Mouse (Mus musculus) megakaryocyte progenitor cell, adult 5-6 weeks (primary cell): ENCODE data around the gene Olfr1415. TPM values are rescaled to one million over a fixed set of nuclear protein-coding genes. Genes with fewer than 3 reads are reported as not detected.
A peak's percentile ranks its signal among the peaks of the same experiment; 100 is the strongest.
"Not testable (repeated sequence)": the region's sequence is repeated elsewhere in the genome, so short reads cannot be mapped to it uniquely, and the experiment has no call there.

ENCODE experiments used
- ATAC-seq: replicated peaks from 2 replicates; pipeline ENCODE4 v1.8.0; 2016; ENCODE audit warnings: mild to moderate bottlenecking, moderate TSS enrichment, inconsistent platforms; ENCODE audit not compliant: poor library complexity
- total RNA-seq, 2 experiments: library from RNA; stranded (forward) in 1 of 2; stranded (reverse) in 1 of 2; fragments of 157-497, 149-512 nt in 1 of 2; fragments of 200-1000 nt in 1 of 2; gene quantifications; 2 replicates each; pipeline versions ENCODE4 v1.2.3 to v1.2.4; 2015 to 2017

The Olfr1415 gene
- total RNA-seq (2015) = not detected in 2 replicates
- not detected in 2 replicates for total RNA-seq (2017)

DNA sequence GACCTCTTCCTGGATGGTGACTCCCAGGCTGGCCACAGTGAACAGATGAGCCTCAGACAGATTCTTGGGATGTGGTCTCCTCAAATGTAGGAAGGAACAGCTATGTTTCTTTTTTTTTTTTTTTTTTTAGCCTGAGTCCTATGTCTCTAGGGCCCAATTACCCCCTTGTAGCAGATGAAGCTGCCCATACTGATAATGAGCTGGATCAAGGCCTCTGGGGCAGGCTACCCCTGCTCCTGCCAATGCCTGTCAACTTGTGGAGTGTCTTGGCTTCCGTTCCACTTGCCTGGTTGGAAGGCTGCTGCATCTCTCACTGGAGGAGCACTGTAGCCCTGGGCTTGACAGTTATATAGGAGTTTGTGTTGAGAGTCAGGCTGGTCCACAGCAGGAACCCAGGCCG, at the start of gene Olfr1415:
TSS of gene Olfr1415 (minus strand) at position 101 of the 400 bp plus-strand sequence.
- no peak for ATAC-seq

- ATAC-seq = no peak
Observed at GRCm38 (mm10) chr1:92539071-92539470, 43.2 kb upstream of the Olfr1415 start.

- ATAC-seq = peak; percentile 60; the same call in 1 of the 2 replicates
Observed at GRCm38 (mm10) chr1:92536972-92537371, 41.1 kb upstream of the Olfr1415 start.

GRCm38 (mm10) chr1:92523764-92524163, 27.9 kb upstream of the Olfr1415 start:
- ATAC-seq = no peak

GRCm38 (mm10) chr1:92521376-92521775, 25.5 kb upstream of the Olfr1415 start:
- peak; percentile 55; the same call in 1 of the 2 replicates for ATAC-seq

DNA sequence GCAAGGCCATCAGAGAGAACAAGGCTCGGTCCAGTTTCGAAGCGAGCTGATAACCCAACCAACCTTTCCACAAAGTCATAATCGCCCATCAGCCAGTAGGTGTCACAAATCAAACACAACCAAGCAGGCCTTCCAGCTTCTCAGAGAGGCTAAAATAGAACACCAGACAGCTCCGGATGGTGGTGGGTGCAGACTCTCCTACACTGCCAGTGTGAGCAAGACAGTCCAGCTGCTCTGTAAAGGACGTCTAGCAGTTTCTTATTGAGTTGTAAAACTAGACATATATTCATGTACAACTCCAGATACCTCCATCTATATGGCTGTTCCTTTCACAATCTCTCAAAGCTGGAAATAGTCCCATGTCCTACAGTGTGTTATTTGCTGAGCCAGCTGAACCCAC, 23.1 kb upstream of the Olfr1415 start:
- no peak for ATAC-seq

DNA sequence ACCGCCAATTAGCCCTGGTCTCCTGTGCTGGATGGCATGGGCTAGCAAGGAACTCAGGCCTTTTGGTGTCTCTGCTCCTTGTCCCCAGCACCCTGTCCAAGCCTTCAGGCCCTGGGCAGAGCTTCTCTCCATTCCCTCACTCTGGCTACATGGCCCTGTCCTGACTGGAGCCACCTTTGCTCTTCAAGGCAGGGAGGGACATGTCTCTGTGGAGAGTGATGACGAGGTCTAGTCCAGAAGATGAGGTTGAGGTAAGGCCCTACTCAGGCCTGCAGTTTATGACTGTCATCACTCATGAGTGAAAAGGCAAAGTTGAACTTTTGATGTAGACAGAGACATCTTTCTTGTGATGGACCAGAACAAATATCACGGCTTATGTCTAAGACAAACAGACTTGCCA, 22.7 kb upstream of the Olfr1415 start, which contains the start of gene Olfr1414:
TSS of gene Olfr1414 (minus strand) at position 101 of the 400 bp plus-strand sequence.
- ATAC-seq = no peak

DNA sequence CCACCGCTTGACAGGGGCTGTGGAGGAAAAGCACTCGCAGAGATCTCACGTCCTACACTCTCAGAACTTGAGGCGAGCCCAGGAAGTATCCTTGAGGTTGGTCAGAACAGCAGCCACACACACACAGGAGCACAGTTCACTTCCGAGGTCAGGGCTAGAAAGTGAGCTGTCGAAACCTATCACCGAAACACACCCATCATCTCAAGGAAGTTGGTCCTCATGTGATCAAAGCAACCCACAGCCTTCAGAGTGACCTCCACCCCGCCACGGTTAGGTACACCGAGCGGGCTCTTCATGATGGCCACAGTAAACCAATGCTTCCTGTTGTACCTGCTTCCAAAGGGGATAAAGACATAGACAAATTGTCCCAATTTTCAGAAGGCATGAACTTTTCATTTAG, 19.5 kb upstream of the Olfr1415 start:
- ATAC-seq = no peak

GRCm38 (mm10) chr1:92511646-92512045, 15.7 kb upstream of the Olfr1415 start:
- not testable (repeated sequence) for ATAC-seq

DNA sequence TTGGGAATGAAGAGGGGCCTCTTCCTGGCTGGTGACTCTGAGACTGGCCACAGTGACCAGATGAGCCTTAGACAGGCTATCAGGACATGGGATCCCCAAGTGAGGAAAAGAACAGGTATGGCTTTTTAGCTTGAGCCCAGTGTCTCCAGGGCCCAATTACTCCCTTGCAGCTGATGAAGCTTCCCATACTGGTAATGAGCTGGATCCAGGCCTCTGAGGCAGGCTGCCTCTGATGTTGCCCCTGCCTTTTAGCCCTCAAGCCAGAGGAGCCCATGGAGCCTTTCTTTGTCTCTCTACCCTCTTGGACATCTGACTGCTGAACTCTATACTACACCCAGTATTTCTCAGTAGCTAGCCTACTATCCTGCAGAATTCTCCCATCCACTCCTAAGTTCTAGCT, 10.9 kb downstream of the Olfr1415 start, which contains the start of gene Olfr1416:
TSS of gene Olfr1416 (minus strand) at position 101 of the 400 bp plus-strand sequence.
- ATAC-seq = no peak

GRCm38 (mm10) chr1:92474066-92474578, 21.8 kb downstream of the Olfr1415 start:
- ATAC-seq = peak; percentile 45

DNA sequence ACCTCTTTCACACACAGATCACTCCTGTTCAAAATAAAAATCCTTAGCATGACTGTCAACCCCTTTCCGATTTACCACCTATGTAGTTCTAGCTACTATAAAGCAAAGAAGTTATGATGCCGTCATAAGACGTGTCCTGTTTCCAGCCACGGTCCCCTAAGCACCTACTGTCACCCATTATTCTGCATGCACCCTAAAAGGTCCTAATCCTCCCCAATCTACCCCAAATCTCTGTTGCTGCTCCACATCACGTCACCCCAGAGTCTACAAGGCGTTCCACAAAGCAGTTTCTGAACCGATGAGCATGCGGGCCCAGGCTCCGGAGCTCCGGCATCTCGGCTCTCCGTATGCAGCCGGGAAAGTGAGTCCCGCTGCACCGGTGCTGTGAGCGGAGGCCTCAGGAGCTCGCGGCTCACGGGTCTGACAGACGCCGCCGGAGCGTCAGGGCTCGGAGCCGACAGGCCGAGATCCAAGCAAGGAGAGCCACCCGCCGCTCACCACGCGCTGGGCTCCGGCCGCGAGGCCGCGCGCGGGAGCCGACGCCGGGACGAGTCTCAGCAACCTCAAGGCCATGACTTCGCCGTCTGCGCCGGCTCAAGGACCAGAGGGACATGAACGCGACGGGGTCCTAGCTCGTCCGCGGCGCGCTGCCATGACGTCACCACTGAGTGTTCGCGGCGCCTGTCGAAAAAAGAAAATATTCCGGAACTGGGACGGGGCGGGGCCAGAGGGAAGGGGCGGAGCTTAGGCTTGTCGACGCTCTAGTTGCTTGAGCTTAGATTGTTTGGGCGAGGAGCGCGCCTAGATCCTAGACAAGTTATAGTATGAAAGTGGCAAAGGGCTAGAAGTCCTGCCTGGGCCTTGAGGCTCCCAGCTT, 22.5 kb downstream of the Olfr1415 start, which contains the start of gene Ndufa10:
TSS of gene Ndufa10 (minus strand) at position 696 of the 877 bp plus-strand sequence.
- ATAC-seq = peak; percentile 94

GRCm38 (mm10) chr1:92468891-92469290, 27.0 kb downstream of the Olfr1415 start:
- ATAC-seq = no peak

GRCm38 (mm10) chr1:92458416-92458815, 37.5 kb downstream of the Olfr1415 start:
- ATAC-seq = no peak

DNA sequence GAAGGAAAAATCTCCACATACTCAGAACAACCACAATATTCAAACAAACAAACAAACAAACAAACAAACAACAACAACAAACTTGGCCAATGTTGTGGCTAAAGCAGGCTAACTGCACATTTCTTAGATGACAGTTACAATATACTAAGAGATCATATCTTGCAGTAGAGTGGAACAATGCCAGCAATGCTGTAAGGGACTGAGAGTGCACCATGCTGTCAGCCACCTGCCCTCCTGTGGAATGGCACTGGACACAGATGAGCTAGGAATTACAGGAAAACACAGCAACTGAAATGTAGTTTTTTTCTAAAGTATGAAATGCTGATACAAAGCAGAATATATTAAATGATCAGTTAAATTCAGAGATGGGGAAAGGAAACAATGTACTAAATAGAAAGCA, 38.1 kb downstream of the Olfr1415 start:
- no peak for ATAC-seq

DNA sequence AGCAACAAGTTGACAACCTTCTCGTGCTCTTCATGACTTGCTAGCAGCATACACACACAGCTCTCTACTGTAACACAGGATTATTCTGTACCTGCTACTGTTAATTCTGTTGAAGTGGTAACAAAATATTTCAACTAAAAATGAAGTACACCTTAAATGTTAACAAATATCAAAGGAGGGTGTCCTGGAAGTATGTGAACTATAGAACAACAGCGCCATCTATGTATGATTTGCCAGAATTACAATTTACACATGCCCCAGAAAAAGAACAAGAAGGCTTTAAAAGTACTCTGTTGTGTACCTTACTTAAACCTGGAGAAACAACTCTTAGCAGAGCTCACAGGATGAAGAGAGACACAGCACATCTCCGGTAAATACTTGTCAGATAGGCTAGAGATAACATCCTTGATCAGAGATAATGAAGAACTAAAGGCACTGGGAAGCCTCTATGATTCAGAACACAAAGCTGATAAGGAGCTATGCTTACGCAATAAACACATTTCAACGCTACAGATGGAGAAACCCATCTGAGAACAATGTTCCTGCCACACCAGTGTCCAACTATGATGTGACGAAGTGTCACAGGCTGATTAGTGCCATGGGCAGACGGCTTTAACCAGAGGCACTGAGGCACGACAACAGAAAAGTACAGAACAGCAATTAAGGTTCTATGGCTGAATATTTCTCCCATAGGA, 42.0 kb downstream of the Olfr1415 start:
- peak; percentile 77; the same call in 1 of the 2 replicates for ATAC-seq

- ATAC-seq = no peak
Observed at GRCm38 (mm10) chr1:92448293-92448692, 47.6 kb downstream of the Olfr1415 start.

DNA sequence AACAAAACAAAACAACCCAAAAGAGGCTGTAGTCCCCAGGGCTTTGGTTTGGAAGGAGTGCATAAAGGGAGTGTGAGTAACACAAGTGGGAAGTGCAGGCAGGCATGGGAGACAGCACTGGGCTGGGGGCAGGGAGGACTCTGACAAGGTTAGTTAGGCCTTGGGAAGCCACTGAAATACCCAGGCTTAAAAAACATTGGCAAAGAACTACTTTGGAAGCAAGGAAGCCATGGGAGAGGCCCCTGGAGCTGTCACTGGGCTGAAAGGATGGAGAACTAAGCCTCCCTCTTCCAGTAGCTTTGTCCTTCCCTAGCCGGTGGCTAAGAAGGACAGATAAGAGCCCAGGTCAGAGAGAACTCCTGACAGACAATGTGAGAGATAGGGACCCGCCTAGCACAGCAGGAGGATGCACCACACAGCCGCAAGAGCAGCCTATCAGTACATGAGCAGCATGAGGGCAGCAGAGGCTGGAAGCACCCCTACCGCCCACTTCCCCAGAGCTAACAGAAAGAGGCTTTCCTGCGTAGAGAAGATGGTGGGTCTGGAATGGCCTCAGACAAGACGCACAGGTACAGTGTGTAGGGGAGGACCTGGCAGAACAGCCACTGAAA, 54.3 kb downstream of the Olfr1415 start:
- ATAC-seq = peak; percentile 88

DNA sequence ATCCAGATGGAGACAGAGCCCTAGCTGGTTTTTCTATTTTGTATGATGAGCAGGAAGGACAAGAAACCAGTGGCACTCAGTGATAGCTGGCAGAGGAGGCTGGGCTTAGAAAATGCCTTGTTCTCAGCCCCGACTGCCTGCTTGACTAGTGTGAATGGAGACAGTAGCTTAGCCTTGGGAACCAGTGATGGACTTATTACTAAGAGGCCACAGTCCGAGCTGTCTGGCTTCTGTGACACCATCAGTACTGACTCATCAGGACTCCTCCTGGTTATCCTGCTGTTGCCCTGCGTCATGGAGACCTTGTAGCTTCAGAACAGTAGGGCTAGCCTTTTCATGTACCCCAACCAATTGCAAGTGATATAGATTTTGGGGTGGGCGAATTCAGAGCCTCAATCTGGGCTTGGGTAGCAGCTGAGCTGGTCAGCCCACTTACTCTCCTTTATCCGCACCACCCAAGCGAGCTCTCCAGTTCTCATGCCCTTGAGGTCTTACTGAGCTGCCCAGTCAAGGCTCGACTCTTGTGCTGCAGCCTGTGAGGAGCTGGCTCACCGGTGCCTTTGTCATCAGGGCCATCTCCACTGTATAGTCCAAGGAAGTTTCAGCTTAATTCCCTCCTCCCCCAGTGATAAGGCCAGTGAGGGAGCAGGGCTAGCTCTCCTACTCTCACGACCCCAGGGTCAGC, 55.7 kb downstream of the Olfr1415 start:
- ATAC-seq = no peak
